Mouse (Mus musculus): ENCODE data around the gene Rep15. TPM values are rescaled to one million over a fixed set of nuclear protein-coding genes. Genes with fewer than 3 reads are reported as not detected.

The Rep15 gene
- polyA plus RNA-seq, 1 experiment, result 0.69 TPM

DNA sequence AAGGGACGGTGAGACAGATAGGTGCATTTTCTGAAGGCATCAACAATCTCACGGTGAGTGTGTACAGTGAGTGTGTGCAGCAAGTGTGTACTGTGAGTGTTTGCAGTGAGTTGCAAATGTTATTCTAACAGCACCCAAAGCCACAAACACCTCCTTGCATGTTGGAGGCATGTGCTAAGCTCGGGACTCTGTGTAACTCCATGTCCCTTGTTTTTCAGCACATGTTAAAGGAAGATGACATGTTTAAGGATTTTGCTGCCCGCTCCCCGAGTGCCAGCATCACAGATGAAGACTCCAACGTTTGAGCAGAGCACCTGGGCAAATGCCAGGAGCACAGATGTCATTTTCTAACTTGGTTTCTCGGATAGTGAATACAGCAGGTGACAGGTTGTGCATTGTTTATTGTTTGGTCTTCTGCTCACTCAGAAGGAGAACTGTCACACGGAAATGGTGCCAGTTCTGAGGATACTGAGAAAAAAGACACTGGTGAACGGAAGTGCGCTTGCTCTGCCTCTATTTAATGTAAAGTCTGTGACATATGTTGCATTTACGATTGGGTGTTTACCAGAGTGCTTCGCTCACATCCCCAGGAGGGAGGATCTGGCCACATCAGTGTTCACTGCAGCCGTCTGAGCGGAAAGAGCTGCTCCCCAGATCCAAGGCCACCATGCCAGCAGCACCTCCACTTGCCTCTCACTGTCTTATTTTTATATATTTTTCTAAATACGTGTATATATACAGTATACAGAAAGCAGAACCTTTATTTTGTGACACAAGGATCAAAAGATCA is 2.1 kb upstream of the Rep15 start:
- H3K4me1 ChIP-seq (ENCODE audit: control insufficient read depth, insufficient read depth, low read length), result peaks cover 20% of the 10 kb centered on the region
- no peaks in the 10 kb centered on the region for H3K27me3 ChIP-seq (ENCODE audit: control insufficient read depth, insufficient read depth, low read length)
- DNase-seq, result peak; percentile 77 to 81
- TF ChIP-seq POLR2A (IDR thresholded peaks at IDR 0.05; ENCODE audit: borderline replicate concordance, insufficient read depth, low read length), result no peak
- no peak for TF ChIP-seq CTCF (IDR thresholded peaks at IDR 0.05; ENCODE audit: borderline replicate concordance, insufficient read depth, low read depth, low read length)
- peak overlapping the region; percentile 58 for H3K27ac ChIP-seq (ENCODE audit: insufficient read depth, low read length)
- WGBS, result 11% methylated on average over 15 of the region's 15 CpGs
- peak overlapping the region; percentile 42 for H3K4me3 ChIP-seq (replicated peaks; ENCODE audit: insufficient read depth, low read depth, low read length)

DNA sequence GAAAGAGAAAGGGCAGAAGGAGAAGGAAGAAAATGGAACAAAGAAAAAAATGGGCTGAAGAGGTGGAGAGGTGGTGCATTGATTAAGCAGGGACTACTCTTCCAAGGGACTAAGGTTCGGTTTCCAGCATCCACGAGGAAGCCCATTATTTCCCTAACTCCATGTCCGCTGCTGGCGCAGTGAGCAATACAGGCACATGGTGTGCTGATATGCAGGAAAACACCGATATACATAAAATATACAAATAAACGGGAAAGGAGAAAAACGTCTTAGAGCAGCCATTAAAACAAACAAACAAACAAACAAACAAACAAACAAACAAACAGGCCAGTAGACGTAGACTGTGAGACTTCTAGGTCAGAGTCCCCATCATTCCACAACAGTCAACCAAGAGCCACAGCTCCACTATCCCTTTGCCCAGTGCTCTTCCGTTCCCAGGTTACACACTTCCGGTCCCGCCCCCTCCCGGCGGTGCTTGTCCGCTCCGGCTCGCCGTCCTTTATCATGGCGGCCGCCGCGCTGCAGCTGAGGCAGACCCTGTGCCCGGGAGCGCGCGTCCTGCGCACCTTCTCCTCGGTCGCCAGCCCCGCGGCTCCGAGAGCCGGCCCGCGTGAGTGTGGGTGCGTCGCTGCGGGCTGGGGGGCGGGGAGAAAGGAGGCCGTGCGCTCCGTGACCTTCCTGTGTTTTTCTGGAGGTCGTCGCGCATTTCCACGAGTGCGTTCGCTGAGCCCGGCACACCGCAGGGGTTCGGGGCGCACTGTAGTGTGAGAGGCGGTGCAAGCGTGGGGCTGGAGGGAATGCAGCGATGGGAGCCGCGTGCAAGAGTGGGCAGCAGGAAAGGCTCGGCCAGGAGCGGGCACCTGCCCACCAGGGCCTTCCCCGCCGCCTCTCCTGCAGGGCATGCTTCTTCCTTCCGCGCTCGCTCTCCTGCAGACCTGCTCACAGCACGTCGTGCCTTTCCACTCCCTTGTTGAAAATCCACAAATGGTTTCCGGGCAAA is 10.2 kb downstream of the Rep15 start, which contains the start of gene Mrps35:
Mrps35 (plus strand) TSS at position 474 of the 1,000 bp plus-strand sequence.
- Histone ChIP-seq H3K27me3 (ENCODE audit: control insufficient read depth, insufficient read depth, low read length) (no peaks in the 10 kb centered on the region), H3K4me1 (ENCODE audit: control insufficient read depth, insufficient read depth, low read length) (no peaks in the 10 kb centered on the region), H3K4me3 (replicated peaks; ENCODE audit: insufficient read depth, low read depth, low read length) (peak within 1 kb of the TSS; percentile 84), H3K27ac (ENCODE audit: insufficient read depth, low read length) (peak within 1 kb of the TSS; percentile 74)
- 2% methylated on average over 66 of the region's 66 CpGs for WGBS
- TF ChIP-seq POLR2A (IDR thresholded peaks at IDR 0.05; ENCODE audit: borderline replicate concordance, insufficient read depth, low read length) (peak; percentile 85), CTCF (IDR thresholded peaks at IDR 0.05; ENCODE audit: borderline replicate concordance, insufficient read depth, low read depth, low read length) (no peak)
- DNase-seq, result peak; percentile 92

DNA sequence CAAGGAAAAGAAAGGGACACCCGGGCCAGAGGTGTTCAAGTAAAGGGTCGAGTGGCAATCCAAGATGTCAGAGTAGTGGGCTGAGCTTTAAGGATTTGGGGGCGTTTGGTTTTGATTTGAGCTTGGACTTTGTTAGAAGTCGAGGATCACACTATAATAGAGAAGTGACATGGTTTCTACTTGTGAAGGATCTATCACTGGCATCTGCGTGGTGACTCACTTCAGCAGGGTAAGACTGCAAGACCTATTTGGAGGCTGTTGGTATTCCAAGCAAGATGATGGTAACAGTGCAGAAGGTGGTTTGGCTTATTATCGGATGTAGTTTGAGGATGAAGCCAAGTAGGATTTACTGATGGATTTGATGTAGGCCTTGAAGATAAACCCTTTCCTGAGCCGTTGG is 11.2 kb downstream of the Rep15 start:
- 40% methylated on average over 7 of the region's 7 CpGs for WGBS
- DNase-seq, result no peak
- no peak for TF ChIP-seq POLR2A (IDR thresholded peaks at IDR 0.05; ENCODE audit: borderline replicate concordance, insufficient read depth, low read length)
- TF ChIP-seq CTCF (IDR thresholded peaks at IDR 0.05; ENCODE audit: borderline replicate concordance, insufficient read depth, low read depth, low read length), result no peak
- H3K27ac ChIP-seq (ENCODE audit: insufficient read depth, low read length), result no peak overlapping the region
- no peaks in the 10 kb centered on the region for H3K27me3 ChIP-seq (ENCODE audit: control insufficient read depth, insufficient read depth, low read length)
- peak overlapping the region; percentile 84 for H3K4me3 ChIP-seq (replicated peaks; ENCODE audit: insufficient read depth, low read depth, low read length)
- no peaks in the 10 kb centered on the region for H3K4me1 ChIP-seq (ENCODE audit: control insufficient read depth, insufficient read depth, low read length)

DNA sequence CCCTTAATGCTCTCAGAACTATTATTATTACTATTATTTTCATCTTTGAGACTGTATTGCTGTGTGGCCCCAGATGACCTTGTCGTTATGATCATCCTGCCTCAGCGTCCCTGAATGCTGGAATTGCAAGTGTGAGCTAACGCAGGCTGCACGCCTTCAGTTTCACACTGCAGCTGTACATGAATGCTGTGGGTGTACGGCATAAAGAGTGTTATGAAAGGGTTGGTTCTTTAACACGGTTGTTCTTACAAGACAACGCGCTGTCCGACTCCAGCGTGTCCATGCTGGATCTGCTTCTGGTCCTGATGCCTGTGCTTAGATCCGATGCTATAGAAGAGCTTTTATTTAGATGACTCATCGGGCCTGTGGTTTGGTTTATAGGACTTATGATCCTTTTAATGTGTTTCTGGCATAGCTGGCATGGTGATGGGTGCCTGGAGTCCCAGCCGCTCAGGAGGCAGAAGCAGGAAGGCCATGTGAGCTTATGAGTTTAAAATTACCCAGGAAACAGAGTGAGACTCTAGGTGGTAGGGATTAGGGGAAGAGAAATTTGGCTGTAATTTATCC is 16.9 kb downstream of the Rep15 start:
- 94% methylated on average over 13 of the region's 13 CpGs for WGBS
- no peak overlapping the region for H3K27ac ChIP-seq (ENCODE audit: insufficient read depth, low read length)
- H3K4me3 ChIP-seq (replicated peaks; ENCODE audit: insufficient read depth, low read depth, low read length), result no peak overlapping the region
- no peak for TF ChIP-seq CTCF (IDR thresholded peaks at IDR 0.05; ENCODE audit: borderline replicate concordance, insufficient read depth, low read depth, low read length)
- TF ChIP-seq POLR2A (IDR thresholded peaks at IDR 0.05; ENCODE audit: borderline replicate concordance, insufficient read depth, low read length), result no peak
- no peaks in the 10 kb centered on the region for H3K27me3 ChIP-seq (ENCODE audit: control insufficient read depth, insufficient read depth, low read length)
- DNase-seq, result peak in 1 of 2 experiments; percentile 3
- H3K4me1 ChIP-seq (ENCODE audit: control insufficient read depth, insufficient read depth, low read length), result no peaks in the 10 kb centered on the region

DNA sequence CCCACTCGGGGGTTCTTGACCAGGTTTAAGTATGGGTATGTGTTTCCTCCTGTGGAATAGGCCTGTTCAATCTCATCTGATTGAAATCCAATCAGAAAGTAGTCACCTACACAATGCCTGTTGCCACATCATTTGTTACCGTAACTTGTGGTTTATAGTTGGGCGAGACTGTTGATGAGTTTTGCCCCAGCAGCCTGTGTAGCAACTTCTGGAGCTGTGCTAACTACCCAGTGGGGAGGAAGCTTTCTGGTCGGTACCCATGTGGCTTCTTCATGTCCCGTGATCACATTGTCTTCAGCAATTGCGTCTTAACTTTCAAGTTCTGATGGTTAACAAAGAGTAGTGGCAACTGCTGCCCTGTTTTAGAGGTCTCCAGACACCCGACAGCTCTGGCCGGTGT is 19.3 kb downstream of the Rep15 start:
- peak in 1 of 2 experiments; percentile 0 for DNase-seq

DNA sequence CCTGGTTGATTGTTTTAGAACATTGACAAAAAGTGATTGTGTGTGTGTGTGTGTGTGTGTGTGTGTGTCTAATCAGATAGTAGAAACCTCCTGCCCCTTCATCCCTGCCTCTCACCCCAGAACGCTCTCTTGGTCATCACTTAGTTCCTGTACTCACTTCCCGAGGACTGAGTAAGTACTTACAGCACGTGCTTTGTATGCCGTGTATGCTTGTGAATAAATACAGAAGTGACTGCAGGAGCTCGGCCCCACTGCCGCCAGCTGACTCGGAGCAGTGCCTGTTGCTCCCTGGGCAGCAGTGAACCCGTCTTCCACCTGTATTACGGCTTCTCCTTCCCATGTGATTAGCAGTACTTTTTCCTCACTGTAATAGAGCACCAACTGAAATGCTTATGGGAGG is 20.1 kb downstream of the Rep15 start:
- H3K27me3 ChIP-seq (ENCODE audit: control insufficient read depth, insufficient read depth, low read length), result no peaks in the 10 kb centered on the region
- DNase-seq, result peak in 1 of 2 experiments; percentile 3
- TF ChIP-seq CTCF (IDR thresholded peaks at IDR 0.05; ENCODE audit: borderline replicate concordance, insufficient read depth, low read depth, low read length), result no peak
- no peak for TF ChIP-seq POLR2A (IDR thresholded peaks at IDR 0.05; ENCODE audit: borderline replicate concordance, insufficient read depth, low read length)
- H3K27ac ChIP-seq (ENCODE audit: insufficient read depth, low read length), result no peak overlapping the region
- H3K4me1 ChIP-seq (ENCODE audit: control insufficient read depth, insufficient read depth, low read length), result no peaks in the 10 kb centered on the region
- H3K4me3 ChIP-seq (replicated peaks; ENCODE audit: insufficient read depth, low read depth, low read length), result no peak overlapping the region
- 83% methylated on average over 9 of the region's 9 CpGs for WGBS

More for the DNA sequence above, 19.3 kb downstream of the Rep15 start:
- no peak overlapping the region for H3K27ac ChIP-seq (ENCODE audit: insufficient read depth, low read length)
- WGBS, result 93% methylated on average over 8 of the region's 8 CpGs
- no peak overlapping the region for H3K4me3 ChIP-seq (replicated peaks; ENCODE audit: insufficient read depth, low read depth, low read length)
- no peaks in the 10 kb centered on the region for H3K27me3 ChIP-seq (ENCODE audit: control insufficient read depth, insufficient read depth, low read length)
- no peak for TF ChIP-seq POLR2A (IDR thresholded peaks at IDR 0.05; ENCODE audit: borderline replicate concordance, insufficient read depth, low read length)
- no peak for TF ChIP-seq CTCF (IDR thresholded peaks at IDR 0.05; ENCODE audit: borderline replicate concordance, insufficient read depth, low read depth, low read length)
- H3K4me1 ChIP-seq (ENCODE audit: control insufficient read depth, insufficient read depth, low read length), result no peaks in the 10 kb centered on the region
